In genomic region chr2:50642198-50642597, GRCm38 (mm10) we compare ENCODE assay signal across 24 mouse cellular contexts.
"Had no signal": no experiment of that assay in that cellular context is flagged by ENCODE, and none has a peak within 500 bp of the region (broad histone marks: within the 10 kb centered on the region; RNA-seq: fewer than 3 reads in every experiment).

No protein-coding gene starts in this region.

- H3K4me1 ChIP-seq: intestine, embryonic 15.5 days; kidney, embryonic 15.5 days; limb, embryonic 10.5 days; limb, embryonic 13.5 days; liver, embryonic 12.5 days; liver, embryonic 15.5 days; lung, embryonic 15.5 days; megakaryocyte, embryonic 14.5 days; midbrain, embryonic 12.5 days; midbrain, embryonic 15.5 days; neural tube, embryonic 13.5 days had no signal

- H3K9me3 ChIP-seq: intestine, embryonic 15.5 days; kidney, embryonic 15.5 days; limb, embryonic 10.5 days; limb, embryonic 13.5 days; liver, embryonic 12.5 days; liver, embryonic 15.5 days; lung, embryonic 15.5 days; megakaryocyte, embryonic 14.5 days; midbrain, embryonic 12.5 days; midbrain, embryonic 15.5 days; neural tube, embryonic 13.5 days had no signal

- H3K27me3 ChIP-seq: intestine, embryonic 15.5 days; kidney, embryonic 15.5 days; limb, embryonic 13.5 days; liver, embryonic 12.5 days; liver, embryonic 15.5 days; lung, embryonic 15.5 days; megakaryocyte, embryonic 14.5 days; midbrain, embryonic 12.5 days; midbrain, embryonic 15.5 days; neural tube, embryonic 13.5 days had no signal

- H3K9ac ChIP-seq: intestine, embryonic 15.5 days; kidney, embryonic 15.5 days; limb, embryonic 13.5 days; liver, embryonic 12.5 days; liver, embryonic 15.5 days; lung, embryonic 15.5 days; midbrain, embryonic 12.5 days; midbrain, embryonic 15.5 days; neural tube, embryonic 13.5 days had no signal

- DNase-seq: kidney, adult 11 months; kidney, adult 8-10 months; kidney, postnatal 10 days; kidney, postnatal 36 days; liver; lung, adult 18-20 months; lung, postnatal 10 days; lung, postnatal 36 days; retina, postnatal 1 day; right cerebral cortex, postnatal 25 days; thymus, adult 2 months; thymus, postnatal 25 days had no signal

- ATAC-seq: intestine, embryonic 15.5 days; liver, embryonic 12.5 days; midbrain, embryonic 15.5 days had no signal

- H3K36me3 ChIP-seq: intestine, embryonic 15.5 days; kidney, embryonic 15.5 days; limb, embryonic 10.5 days; limb, embryonic 13.5 days; liver, embryonic 12.5 days; liver, embryonic 15.5 days; lung, embryonic 15.5 days; midbrain, embryonic 12.5 days; midbrain, embryonic 15.5 days; neural tube, embryonic 13.5 days had no signal

- H3K4me2 ChIP-seq: intestine, embryonic 15.5 days; kidney, embryonic 15.5 days; limb, embryonic 13.5 days; liver, embryonic 12.5 days; liver, embryonic 15.5 days; lung, embryonic 15.5 days; midbrain, embryonic 12.5 days; midbrain, embryonic 15.5 days; neural tube, embryonic 13.5 days had no signal

- H3K27ac ChIP-seq: intestine, embryonic 15.5 days; kidney, embryonic 15.5 days; limb, embryonic 10.5 days; limb, embryonic 13.5 days; liver, embryonic 12.5 days; liver, embryonic 15.5 days; lung, embryonic 15.5 days; midbrain, embryonic 12.5 days; midbrain, embryonic 15.5 days; neural tube, embryonic 13.5 days had no signal

- H3K4me3 ChIP-seq: intestine, embryonic 15.5 days; kidney, embryonic 15.5 days; limb, embryonic 10.5 days; limb, embryonic 13.5 days; liver, embryonic 12.5 days; liver, embryonic 15.5 days; lung, embryonic 15.5 days; megakaryocyte, embryonic 14.5 days; midbrain, embryonic 12.5 days; midbrain, embryonic 15.5 days; myocyte; neural tube, embryonic 13.5 days had no signal
